Mouse (Mus musculus) WW6 (cell line): Measurements from ENCODE around the gene Xkr7.

Experiments
- DNase-seq: peaks from one replicate; pipeline ENCODE4 v3.0.0-alpha.2; 2013; ENCODE audit warnings: low read depth, low spot score

Gene Xkr7

GRCm38 (mm10) chr2:153071491-153072184 is 40.0 kb downstream of the Xkr7 start:
- no peak for DNase-seq

- DNase-seq = no peak
These were observed 43.0 kb downstream of the Xkr7 start for GRCm38 (mm10) chr2:153074651-153075050.

GRCm38 (mm10) chr2:153075961-153076360 is 44.3 kb downstream of the Xkr7 start:
- no peak for DNase-seq

GRCm38 (mm10) chr2:153080841-153081523 is 49.3 kb downstream of the Xkr7 start:
- peak; percentile 74 for DNase-seq

GRCm38 (mm10) chr2:153081866-153082265 is 50.2 kb downstream of the Xkr7 start:
- DNase-seq = no peak

GRCm38 (mm10) chr2:153083275-153083674 is 51.6 kb downstream of the Xkr7 start:
- DNase-seq = no peak

- no peak for DNase-seq
These were observed 52.2 kb downstream of the Xkr7 start for GRCm38 (mm10) chr2:153083824-153084223.

- no peak for DNase-seq
These were observed 52.8 kb downstream of the Xkr7 start for GRCm38 (mm10) chr2:153084261-153084976.

- DNase-seq = no peak
These were observed 53.9 kb downstream of the Xkr7 start for GRCm38 (mm10) chr2:153085556-153085955.

- no peak for DNase-seq
These were observed 54.5 kb downstream of the Xkr7 start for GRCm38 (mm10) chr2:153086166-153086565.

GRCm38 (mm10) chr2:153087091-153087490 is 55.4 kb downstream of the Xkr7 start:
- DNase-seq = no peak

GRCm38 (mm10) chr2:153089316-153089715 is 57.7 kb downstream of the Xkr7 start:
- DNase-seq = no peak

- DNase-seq = no peak
These were observed 59.0 kb downstream of the Xkr7 start for GRCm38 (mm10) chr2:153090551-153091165.
